Mouse (Mus musculus): Measurements from ENCODE around the gene Fhit.
A peak's percentile ranks its signal among the peaks of the same experiment; 100 is the strongest.

Fhit gene

GRCm38 (mm10) chr14:10485798-10486197 is 676.0 kb downstream of the Fhit start:
- no peak for DNase-seq

GRCm38 (mm10) chr14:10482851-10483613 is 678.8 kb downstream of the Fhit start:
- no peak for DNase-seq

- no peak for DNase-seq
Observed at GRCm38 (mm10) chr14:10481370-10481769, 680.5 kb downstream of the Fhit start.

GRCm38 (mm10) chr14:10480681-10481080 is 681.2 kb downstream of the Fhit start:
- DNase-seq, result no peak

GRCm38 (mm10) chr14:10453001-10453861 is 708.6 kb downstream of the Fhit start:
- no peak for DNase-seq

- no peak for DNase-seq
Observed at GRCm38 (mm10) chr14:10452234-10452633, 709.6 kb downstream of the Fhit start.

GRCm38 (mm10) chr14:10445360-10445759 is 716.5 kb downstream of the Fhit start:
- no peak for DNase-seq

GRCm38 (mm10) chr14:10439007-10439749 is 722.7 kb downstream of the Fhit start:
- no peak for DNase-seq

- no peak for DNase-seq
Observed at GRCm38 (mm10) chr14:10436193-10436592, 725.6 kb downstream of the Fhit start.

- DNase-seq, result no peak
Observed at GRCm38 (mm10) chr14:10432502-10432901, 729.3 kb downstream of the Fhit start.

GRCm38 (mm10) chr14:10430396-10431000 is 731.3 kb downstream of the Fhit start:
- DNase-seq, result no peak

- no peak for DNase-seq
Observed at GRCm38 (mm10) chr14:10423499-10423898, 738.3 kb downstream of the Fhit start.

GRCm38 (mm10) chr14:10422261-10422660 is 739.6 kb downstream of the Fhit start:
- no peak for DNase-seq

- DNase-seq, result no peak
Observed at GRCm38 (mm10) chr14:10415068-10415467, 746.8 kb downstream of the Fhit start.

GRCm38 (mm10) chr14:10409306-10409962 is 752.4 kb downstream of the Fhit start:
- no peak for DNase-seq

GRCm38 (mm10) chr14:10405346-10405745 is 756.5 kb downstream of the Fhit start:
- peak; percentile 68 to 81 for DNase-seq

- DNase-seq, result no peak
Observed at GRCm38 (mm10) chr14:10367783-10368680, 793.8 kb downstream of the Fhit start.

GRCm38 (mm10) chr14:10366808-10367207 is 795.0 kb downstream of the Fhit start:
- DNase-seq, result no peak

GRCm38 (mm10) chr14:10364281-10364680 is 797.6 kb downstream of the Fhit start:
- no peak for DNase-seq

GRCm38 (mm10) chr14:10363306-10363705 is 798.5 kb downstream of the Fhit start:
- no peak for DNase-seq

- no peak for DNase-seq
Observed at GRCm38 (mm10) chr14:10345905-10346304, 815.9 kb downstream of the Fhit start.
